Mouse (Mus musculus) kidney, postnatal 0 days (tissue): Measurements from ENCODE around the gene Yipf4. TPM values are rescaled to one million over a fixed set of nuclear protein-coding genes. Genes with fewer than 3 reads are reported as not detected.
A peak's percentile ranks its signal among the peaks of the same experiment; 100 is the strongest.

Experiments
- ATAC-seq: fragments of 200-750 bp; cut with Nextera tagmentation; replicated peaks from 2 replicates; pipeline ENCODE4 v1.8.0; 2017; ENCODE audit warnings: low read depth, moderate number of reproducible peaks, moderate TSS enrichment, moderate library complexity; ENCODE audit not compliant: low FRiP score
- DNase-seq: peaks from one replicate; pipeline ENCODE4 v3.0.0-alpha.2; 2016; ENCODE audit warnings: low spot score
- H3K27ac ChIP-seq: fragments of 300-500 bp; sonication (generic); 2 replicates; pipeline ENCODE4 v1.5.1; 2014; ENCODE audit warnings: mild to moderate bottlenecking
- H3K27me3 ChIP-seq: fragments of 300-500 bp; sonication (generic); 2 replicates; pipeline ENCODE4 v1.6.1; 2014; ENCODE audit warnings: low read length, mixed read lengths; ENCODE audit not compliant: insufficient read depth
- H3K36me3 ChIP-seq: fragments of 300-500 bp; sonication (generic); 2 replicates; pipeline ENCODE4 v1.6.1; 2014; ENCODE audit warnings: low read length, mixed read lengths; ENCODE audit not compliant: insufficient read depth
- H3K4me1 ChIP-seq: fragments of 300-500 bp; sonication (generic); replicated peaks from 2 replicates; pipeline ENCODE4 v1.6.1; 2014; ENCODE audit warnings: antibody characterized with exemption, low read length, mixed read lengths; ENCODE audit not compliant: insufficient read depth
- H3K4me2 ChIP-seq: fragments of 300-500 bp; sonication (generic); 2 replicates; pipeline ENCODE4 v1.6.1; 2014; ENCODE audit warnings: mild to moderate bottlenecking, low read length, moderate library complexity, mixed read lengths
- H3K4me3 ChIP-seq: fragments of 300-500 bp; sonication (generic); replicated peaks from 2 replicates; pipeline ENCODE4 v1.5.1; 2014; ENCODE audit warnings: low read depth, low read length
- H3K9ac ChIP-seq: fragments of 300-500 bp; sonication (generic); 2 replicates; pipeline ENCODE4 v1.6.1; 2014; ENCODE audit warnings: low read depth, low read length
- H3K9me3 ChIP-seq: fragments of 300-500 bp; sonication (generic); replicated peaks from 2 replicates; pipeline ENCODE4 v1.6.1; 2016; ENCODE audit warnings: low read length, inconsistent platforms, mixed read lengths
- CTCF ChIP-seq: IDR thresholded peaks from 2 replicates; pipeline ENCODE4 v1.5.1; 2016; ENCODE audit warnings: antibody characterized with exemption, low read depth, mild to moderate bottlenecking, moderate library complexity
- WGBS: fragments of 180-500 bp; shearing (Covaris S2); extraction: QIAGEN DNeasy Blood & Tissue Kit; methylation state at CpG from one replicate; pipeline ENCODE4 v1.1.7; 2014; 5-methylcytosine and 5-hydroxymethylcytosine counted together
- polyA plus RNA-seq: library from polyadenylated mRNA; unstranded; fragments of >200 nt; fragmentation: Nextera tagmentation; extraction: Ambion mirVana; gene quantifications from 2 replicates; pipeline ENCODE4 v1.2.1, GENCODE M21; 2015

Gene Yipf4
- polyA plus RNA-seq, 1 experiment from 2014 or later, result 108 TPM

DNA sequence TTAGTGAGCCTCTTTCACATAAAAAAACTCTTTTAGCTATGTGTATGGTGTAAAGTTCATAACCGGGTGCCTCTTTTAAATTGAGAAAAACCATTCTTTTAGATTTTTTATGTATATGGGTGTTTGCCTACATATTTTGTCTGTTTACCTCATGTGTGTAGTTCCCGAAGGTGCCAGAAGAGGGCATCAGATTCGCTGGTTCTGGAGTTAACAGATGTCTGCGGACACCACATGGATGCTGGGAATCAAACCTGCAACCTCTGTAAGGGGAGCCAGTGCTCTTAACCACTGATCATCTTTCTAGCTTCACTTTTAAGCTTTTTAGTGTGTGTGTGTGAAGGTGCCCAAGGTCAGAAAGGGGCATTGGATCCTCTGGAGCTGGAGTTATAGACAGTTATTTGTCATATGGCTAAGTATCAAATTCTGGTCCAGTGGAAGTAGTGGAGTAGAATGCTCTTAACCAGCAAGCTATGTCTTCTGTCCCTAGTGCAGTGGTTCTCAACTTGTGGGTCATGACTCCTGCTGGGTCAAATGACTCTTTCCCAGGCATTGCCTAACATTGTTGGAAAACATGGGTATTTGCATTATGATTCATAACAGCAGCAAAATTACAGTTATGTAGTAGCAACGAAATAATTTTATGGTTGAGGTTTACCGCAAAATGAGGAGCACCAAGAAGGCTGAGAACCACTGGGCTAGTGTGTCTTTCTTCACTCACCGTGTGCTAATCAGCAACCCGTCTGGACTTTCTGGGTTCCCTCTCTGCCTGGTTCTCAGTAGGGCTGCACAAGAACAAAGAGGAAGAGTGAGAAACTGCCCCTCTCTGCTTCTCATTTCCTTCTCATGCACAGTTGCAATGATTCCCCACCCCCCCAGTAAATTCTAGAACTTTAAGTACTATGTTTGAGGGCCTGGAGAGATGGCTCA lies 33.8 kb downstream of the Yipf4 start:
- WGBS, result 84% methylated on average over 8 of the region's 8 CpGs
- Histone ChIP-seq H3K4me3 (no peak overlapping the region), H3K9ac (no peak overlapping the region), H3K27me3 (no peaks in the 10 kb centered on the region), H3K9me3 (no peaks in the 10 kb centered on the region), H3K36me3 (no peaks in the 10 kb centered on the region), H3K4me1 (0 out of 2 replicates have a peak, but pooled peaks cover 3% of the 10 kb centered on the region), H3K27ac (no peak overlapping the region), H3K4me2 (no peak overlapping the region)
- TF ChIP-seq CTCF, result no peak
- DNase-seq, result no peak
- ATAC-seq, result no peak

- ATAC-seq (no peak), DNase-seq (no peak)
- no peak overlapping the region for H3K4me3 ChIP-seq
- no peak overlapping the region for H3K9ac ChIP-seq
- no peaks in the 10 kb centered on the region for H3K36me3 ChIP-seq
- H3K4me2 ChIP-seq, result no peak overlapping the region
- WGBS, result 97% methylated on average over 2 of the region's 2 CpGs
- no peaks in the 10 kb centered on the region for H3K27me3 ChIP-seq
- no peaks in the 10 kb centered on the region for H3K9me3 ChIP-seq
- no peak for TF ChIP-seq CTCF
- no peak overlapping the region for H3K27ac ChIP-seq
- H3K4me1 ChIP-seq, result peaks cover 10% of the 10 kb centered on the region
Observed at GRCm38 (mm10) chr17:74526117-74526516, 36.8 kb downstream of the Yipf4 start.

DNA sequence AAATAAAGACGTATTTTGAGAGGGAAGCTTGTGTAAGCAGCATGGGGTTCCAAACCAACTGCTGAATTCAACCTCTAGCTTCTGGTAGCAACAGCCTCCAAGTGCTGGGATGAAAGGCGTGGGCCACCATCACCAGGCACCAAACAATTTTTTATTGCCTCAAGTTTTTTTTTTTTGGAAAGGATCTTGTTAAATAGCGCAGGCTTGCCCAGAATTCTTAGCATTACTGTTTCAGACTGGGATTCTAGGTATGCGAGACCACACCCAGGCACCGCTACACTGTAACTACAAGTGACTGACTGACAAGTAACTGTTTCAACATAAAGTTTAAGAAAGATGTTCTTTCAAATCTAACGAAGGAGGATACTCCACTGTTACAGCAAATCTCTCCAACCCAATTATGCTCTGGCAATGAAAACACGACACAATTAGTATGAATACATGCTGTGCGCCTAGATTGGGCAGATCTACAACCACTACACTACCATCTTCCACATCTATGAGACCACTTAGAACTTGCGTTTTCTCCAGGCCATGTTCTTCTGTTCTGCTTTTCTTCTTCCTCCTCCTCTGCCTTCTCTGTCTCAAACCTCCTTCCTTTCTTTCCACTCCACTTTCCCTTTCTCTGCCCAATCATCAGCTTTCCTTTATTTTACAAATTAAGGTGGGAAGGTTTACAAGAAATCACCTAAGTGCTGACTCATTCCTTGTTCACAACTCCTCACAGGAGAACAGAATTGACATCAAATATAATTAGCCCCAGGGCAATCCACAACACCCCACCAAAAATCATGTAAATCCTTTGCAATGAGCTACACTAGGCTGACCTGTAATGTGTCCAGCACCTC lies 37.7 kb downstream of the Yipf4 start:
- H3K27me3 ChIP-seq, result no peaks in the 10 kb centered on the region
- ATAC-seq, result no peak

GRCm38 (mm10) chr17:74527729-74528607 lies 38.7 kb downstream of the Yipf4 start, which contains the start of gene Birc6:
Birc6 (plus strand) TSS chr17:74528295.
- TF ChIP-seq CTCF, result no peak
- DNase-seq (peak; percentile 100), ATAC-seq (peak; percentile 97)
- Histone ChIP-seq H3K27me3 (no peaks in the 10 kb centered on the region), H3K4me3 (peak within 1 kb of the TSS; percentile 72), H3K36me3 (no peaks in the 10 kb centered on the region), H3K27ac (peak within 1 kb of the TSS; percentile 98), H3K9ac (peak within 1 kb of the TSS; percentile 97), H3K4me2 (peak within 1 kb of the TSS; percentile 60), H3K4me1 (peaks cover 10% of the 10 kb centered on the region), H3K9me3 (no peaks in the 10 kb centered on the region)
- WGBS, result under 1% methylated on average over 71 of the region's 71 CpGs

More for the DNA sequence above, 37.7 kb downstream of the Yipf4 start:
- Histone ChIP-seq H3K27ac (peak overlapping the region; percentile 98), H3K9ac (peak overlapping the region; percentile 63), H3K4me3 (peak overlapping the region; percentile 32; the same call in 1 of the 2 replicates), H3K9me3 (no peaks in the 10 kb centered on the region), H3K4me2 (peak overlapping the region; percentile 57), H3K4me1 (peaks cover 10% of the 10 kb centered on the region), H3K36me3 (no peaks in the 10 kb centered on the region)
- no peak for DNase-seq
- 90% methylated on average over 9 of the region's 9 CpGs for WGBS
- no peak for TF ChIP-seq CTCF

DNA sequence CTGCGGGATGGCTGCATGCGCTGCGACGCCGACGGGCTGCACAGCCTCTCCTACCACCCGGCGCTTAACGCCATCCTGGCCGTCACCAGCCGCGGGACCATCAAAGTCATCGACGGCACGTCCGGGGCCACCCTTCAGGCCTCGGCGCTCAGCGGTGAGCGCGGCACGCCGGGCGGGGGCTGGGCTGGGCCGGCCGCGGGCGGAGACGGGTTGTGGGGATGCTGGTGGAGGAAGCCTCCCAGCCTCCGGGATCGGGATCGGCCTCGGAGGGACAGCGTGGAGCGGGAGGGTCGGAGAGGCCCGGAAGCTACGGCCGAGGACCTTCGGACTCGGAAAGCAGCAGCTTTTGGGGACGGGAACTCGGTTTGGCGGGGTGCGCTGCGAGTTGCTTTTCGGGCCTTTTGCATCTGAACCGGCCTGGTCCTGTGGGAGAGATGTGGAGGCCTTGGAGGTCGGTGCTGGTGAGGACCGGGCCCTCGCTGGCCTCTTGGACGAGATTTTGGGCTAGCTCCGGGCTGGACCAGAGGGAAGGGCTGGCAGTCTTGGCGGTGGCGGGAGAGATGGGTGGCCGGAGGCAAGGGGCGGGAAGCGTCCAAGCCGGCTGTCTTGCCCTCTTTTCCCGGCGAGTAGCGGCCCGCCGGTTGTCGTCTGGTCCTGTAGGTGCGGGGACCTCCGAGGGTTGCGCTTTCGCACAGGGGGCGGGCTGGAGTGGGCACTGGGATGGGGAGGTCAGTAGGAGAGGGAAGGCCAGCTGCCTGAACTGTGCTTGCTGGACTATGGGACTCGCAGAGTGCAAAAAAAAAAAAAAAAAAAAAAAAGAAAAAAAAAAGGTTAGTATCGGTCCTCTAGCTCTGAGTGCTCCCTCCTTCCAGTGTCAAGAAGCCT lies 39.6 kb downstream of the Yipf4 start:
- no peaks in the 10 kb centered on the region for H3K9me3 ChIP-seq
- WGBS, result under 1% methylated on average over 67 of the region's 72 CpGs
- H3K4me2 ChIP-seq, result peak overlapping the region; percentile 60
- H3K27ac ChIP-seq, result peak overlapping the region; percentile 97
- H3K4me1 ChIP-seq, result peaks cover 10% of the 10 kb centered on the region
- H3K36me3 ChIP-seq, result no peaks in the 10 kb centered on the region
- 0 out of 2 replicates have a peak, but pooled peaks have one; percentile 7 for TF ChIP-seq CTCF
- ATAC-seq (peak; percentile 55), DNase-seq (peak; percentile 49)
- H3K27me3 ChIP-seq, result no peaks in the 10 kb centered on the region
- peak overlapping the region; percentile 97 for H3K9ac ChIP-seq
- peak overlapping the region; percentile 72 for H3K4me3 ChIP-seq
